Mouse (Mus musculus) spleen, adult 18-20 months (tissue): ENCODE measurements at regions not wholly inside any gene's neighbourhood (a gene's known extent, or its start where the extent isn't known, plus 50 kb on each side); places are given as distances from the start of the nearest gene placed in this dataset.
A peak's percentile ranks its signal among the peaks of the same experiment; 100 is the strongest.
"Not testable (repeated sequence)": the region's sequence is repeated elsewhere in the genome, so short reads cannot be mapped to it uniquely, and the experiment has no call there.

ENCODE experiments used
- DNase-seq, 2 experiments: peaks; one replicate each; pipeline ENCODE4 v3.0.0; 2022; ENCODE audit warnings: mixed read lengths in 2 of 2

DNA sequence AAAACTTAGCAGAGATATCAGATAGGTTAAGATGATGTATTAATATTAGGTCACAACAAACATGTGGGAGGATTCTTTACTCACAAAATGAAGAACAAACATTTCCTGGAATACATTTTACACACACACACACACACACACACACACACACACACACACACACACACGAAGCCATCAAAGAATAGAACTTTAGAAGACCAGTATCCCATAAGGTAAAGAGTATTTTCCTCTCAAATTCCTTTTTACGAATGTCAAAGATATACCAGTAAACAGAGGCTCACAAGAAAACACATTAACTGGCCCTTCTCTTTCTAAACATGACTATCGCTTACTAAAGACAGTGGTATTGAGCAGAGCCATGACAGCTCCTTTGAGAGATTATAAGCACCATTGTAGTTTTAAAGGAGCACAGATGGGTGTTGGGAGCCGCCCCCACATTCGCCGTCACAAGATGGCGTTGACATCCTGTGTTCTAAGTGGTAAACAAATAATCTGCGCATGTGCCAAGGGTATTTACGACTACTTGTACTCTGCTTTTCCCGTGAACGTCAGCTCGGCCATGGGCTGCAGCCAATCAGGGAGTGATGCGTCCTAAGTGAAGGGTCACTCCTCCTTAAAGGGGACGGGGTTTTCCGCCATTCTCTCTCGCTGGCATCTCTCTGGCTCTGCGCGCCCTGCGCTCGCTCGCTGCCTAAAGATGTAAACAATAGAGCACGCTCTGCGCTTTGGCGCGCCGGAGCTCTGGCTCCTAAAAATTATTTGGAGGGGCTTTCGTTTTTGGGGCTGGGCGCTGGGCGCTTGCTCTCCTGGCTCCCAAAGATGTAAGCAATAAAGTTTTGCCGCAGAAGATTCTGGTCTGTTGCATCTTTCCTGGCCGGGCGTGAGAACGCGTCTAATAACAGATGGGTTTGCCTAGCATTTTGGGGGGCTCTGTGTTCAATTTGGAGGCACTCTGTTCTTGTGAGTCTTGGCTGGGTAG lies 160.0 kb downstream of the Csl start:
- DNase-seq, result not testable (repeated sequence)

DNA sequence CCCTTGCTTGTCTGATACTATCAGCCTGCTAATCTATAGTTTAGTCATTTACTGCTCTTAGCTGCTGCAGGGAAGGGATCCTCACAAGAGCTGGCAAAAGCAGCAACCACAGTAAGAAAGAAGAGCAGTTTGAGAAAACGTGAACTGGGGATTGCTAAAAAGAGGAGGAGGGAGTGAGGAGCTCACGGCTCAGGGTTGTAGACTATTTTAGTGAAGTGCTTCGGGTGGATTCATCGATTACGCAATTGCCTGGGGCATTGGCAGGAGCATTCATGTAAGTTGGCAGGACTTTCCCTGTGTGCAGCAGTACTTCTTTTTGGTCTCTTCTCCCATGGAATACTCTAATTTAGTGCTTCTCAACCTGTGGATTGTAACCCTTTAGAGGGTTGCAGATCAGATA lies 157.1 kb downstream of the Csl start:
- no peak for DNase-seq

DNA sequence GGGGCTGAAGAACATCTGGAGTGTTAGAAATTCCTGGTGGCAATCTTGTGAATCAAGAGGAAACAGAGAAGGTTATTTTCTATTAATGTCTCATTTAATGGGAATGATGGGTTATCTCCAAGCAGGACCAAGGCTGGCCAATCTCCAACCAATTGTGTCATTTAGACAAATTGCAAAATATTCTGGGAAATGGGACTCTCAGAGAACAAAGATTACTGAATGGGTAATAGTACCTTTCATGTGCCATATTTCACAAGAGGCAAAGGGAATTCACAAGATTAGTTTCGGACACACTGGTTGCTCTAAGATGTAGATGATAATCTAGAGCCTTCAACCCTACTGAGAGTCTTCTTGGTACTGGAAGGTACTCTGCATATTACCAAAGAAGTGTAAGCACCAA lies 155.3 kb downstream of the Csl start:
- DNase-seq, result no peak

DNA sequence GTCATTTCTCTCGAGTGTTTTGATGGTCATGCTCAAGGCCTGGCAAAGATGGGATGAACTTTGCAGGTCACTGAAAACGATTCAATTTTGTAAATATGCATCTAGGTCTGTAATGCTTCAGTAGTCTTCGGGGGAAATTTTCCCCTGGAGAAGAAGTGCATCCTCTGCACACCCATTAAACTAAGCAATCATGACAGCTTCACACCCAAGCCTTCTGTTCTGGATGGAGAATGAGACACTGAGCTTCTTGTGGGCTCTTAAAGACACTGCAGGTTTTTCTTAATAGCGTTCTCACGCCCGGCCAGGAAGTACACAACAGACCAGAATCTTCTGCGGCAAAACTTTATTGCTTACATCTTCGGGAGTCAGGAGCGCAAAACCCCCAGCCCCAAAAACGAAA lies 151.0 kb downstream of the Csl start:
- no peak for DNase-seq

DNA sequence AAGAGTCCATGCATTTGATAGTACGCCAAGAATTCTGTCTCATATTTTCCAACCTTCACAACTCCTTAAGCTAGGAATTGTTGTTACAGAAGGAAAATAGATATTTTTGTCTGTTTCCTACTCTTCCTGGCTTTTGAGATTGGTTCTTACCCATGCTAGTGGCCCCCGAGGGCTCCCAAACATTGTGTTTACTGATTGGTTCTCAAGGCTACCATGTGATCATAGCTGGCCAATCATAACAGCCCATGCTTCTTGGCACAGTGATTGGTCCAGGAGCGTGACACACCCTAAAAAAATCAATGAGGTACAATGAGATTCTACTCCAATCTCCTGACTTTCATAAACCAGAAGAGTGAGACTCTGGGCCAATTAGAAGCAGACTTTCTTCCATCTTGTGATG lies 150.0 kb downstream of the Csl start:
- no peak for DNase-seq

DNA sequence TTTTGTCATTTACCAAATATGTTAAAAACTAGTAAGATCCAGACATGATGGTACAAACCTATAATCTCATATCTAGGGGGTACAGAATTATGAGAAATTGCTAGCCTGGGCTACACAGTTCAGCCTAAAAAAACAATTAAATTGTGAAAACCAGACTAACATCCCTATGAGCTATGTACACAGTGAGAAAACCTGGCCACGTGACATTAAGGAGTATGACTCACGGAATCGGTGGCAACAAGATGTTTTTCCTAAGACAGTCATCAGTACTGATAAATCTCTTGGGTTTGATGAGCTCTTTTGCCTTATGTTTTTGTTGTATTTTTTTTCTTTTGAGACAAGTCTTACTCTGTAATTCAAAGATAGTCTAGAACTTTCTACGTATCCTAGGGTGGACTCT lies 148.6 kb downstream of the Csl start:
- DNase-seq, result no peak

DNA sequence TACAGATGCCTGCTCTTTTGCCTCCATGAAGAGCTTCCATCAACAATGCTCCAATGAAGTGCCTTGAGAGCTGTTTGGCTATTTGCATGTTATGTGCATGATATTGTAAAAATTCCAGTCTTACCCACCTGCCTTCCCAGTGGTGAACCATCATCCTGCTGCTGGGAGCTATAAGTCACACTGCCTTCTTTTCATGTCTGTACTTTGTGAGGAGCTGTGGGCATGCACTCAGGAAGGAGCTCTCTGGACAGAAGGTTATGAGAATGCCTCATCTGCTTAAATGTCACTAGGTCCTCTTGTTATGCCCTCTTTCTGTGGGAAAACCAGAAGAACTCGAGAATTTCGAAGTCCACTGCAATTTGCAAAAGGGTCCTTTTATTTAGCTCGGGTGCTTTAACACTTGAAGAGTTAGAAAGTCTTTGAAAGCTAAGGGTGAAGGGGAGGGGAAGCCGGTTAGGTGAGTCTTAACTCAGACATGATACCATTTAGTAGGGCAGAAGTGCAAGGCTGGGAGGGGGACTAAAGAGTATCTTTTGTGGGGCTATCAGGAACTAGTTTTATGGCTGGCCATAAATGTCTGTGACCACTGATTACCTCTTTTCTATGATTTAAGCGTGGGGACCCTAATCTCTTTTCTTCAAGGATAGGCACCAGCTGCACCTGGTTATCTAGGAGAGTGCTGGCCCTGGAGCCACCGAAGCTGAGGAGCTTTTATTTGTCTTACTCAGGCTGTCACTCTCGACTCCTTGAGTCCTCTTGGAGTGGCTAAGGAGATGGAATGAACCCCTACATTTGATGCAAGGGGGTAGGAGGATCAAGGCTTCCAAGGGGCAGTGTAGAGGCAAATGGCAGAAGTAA lies 144.8 kb downstream of the Csl start:
- DNase-seq, result no peak

DNA sequence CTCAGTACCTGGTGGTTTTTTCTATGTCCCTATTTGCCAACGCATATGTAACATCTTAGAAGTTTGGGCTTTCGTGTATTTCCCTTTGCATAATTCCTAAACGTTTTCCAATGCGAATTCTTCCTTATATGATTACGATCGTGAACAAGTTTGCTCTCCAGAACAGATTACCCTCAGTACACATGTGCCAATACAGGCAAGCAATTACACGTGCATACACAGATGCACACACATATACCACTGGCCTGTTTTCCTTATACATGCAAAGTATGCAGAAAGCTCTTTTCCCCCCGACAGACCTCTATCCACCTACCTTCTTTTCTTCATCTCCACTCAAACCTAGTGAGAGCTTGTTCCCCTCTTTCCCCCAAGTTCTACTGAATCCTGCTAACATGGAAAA lies 144.1 kb downstream of the Csl start:
- no peak for DNase-seq

DNA sequence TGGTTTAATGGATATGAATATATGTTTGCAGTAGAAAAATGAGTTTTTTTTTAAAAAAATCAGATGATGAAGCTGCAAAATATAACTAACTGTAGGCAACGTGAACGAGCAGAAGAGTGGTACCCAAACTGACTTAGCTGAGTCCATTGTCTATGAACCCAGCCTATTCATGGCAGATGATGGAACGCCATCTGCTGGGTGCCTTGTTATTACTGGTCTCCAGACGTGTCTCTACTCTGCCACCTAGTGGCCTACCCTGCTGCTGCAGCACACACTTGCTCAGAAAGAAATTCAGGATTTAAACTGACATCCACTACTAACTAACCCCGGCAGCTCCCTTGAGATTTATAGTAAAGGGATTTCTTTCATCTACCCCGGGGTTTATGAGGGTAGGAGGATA lies 143.7 kb downstream of the Csl start:
- peak; percentile 49 to 82 for DNase-seq

DNA sequence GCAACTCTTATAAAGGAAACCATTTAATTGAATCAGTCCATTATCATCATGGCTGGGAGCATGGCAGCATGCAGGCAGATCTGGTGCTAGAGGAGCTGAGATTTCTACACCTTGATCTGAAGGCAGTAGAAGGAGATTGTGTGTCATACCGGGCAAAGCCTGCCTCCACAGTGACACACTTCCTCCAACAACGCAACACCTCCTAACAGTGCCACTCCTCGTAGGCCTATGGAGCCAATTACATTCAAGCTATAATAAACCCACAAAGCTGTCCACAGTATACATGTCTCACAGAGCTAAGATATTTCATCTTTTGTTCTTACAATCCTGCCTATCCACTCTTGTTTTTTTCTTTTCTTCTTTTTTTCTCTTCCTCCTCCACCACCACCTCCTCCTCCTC lies 141.8 kb downstream of the Csl start:
- no peak for DNase-seq

DNA sequence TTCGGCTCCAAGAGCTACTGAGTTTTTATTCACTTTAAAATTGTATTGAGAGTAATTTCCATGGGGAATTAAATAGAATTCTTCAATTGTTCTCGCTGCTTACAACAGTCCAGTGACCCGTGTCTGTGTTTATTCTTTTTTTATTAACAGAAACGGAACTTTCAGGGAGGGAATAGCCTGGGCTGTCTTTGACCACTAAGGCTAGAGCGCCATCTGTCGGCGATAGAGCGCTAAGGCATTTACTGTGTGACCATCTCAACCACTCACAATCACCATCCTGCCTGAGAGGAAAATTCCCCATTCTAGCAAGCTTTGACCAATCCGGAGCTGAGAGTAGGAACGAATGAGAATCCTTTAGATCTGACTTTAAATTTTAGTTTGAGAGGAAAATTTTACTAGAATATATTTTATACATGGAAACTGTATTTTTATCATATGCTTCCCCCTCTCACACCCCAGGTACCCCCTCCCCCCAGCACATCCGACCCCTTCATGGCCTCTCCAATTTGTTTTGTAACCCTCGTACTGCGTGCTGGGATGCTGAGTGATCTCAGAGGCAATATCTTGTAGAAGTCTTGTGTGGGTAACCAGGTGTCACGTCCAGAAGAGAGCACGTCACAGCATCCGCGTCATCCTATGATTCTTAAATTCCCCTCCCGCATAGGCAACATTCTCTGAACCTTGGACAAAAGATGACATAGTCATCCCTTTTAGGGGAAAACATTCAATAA lies 139.9 kb downstream of the Csl start:
- DNase-seq, result peak; percentile 33 to 68

DNA sequence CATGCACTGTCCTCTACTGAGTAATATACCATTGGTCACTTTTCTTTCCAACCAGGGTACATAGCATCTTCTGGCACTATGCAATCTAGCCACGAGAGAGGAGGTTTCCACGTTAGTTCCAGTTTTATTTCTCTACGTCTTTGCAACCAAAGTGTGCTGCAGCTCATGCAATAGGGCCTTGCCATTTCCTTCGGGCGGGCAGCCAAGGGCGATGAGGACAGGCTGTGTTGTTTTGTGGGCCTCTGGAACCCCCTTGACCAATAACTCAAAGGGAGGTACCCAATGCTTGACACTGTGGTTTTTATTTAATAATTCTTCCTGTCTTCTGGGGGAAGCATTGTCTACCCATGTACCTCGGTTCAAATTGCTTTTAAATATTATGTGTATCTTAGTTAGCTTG lies 139.0 kb downstream of the Csl start:
- DNase-seq, result no peak

DNA sequence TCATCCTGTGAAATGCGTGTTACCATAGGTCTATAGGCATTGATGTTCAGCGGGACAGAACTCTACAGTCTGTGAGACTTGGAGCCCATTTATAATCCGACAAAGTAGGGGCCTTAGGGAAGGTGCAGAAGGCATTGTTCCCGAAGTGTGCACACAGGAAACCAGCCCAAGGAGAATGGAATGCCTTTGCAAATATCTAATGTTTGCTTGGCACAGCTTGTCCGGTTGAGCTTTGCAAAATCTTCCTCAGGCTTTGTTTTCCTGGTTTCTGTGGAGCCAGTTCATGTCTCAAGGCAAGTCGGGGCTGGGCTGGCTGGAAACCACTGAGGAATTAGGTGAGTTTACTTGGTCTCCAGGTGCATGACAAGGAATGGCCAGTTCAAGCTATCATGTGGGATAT lies 132.1 kb downstream of the Csl start:
- no peak for DNase-seq

DNA sequence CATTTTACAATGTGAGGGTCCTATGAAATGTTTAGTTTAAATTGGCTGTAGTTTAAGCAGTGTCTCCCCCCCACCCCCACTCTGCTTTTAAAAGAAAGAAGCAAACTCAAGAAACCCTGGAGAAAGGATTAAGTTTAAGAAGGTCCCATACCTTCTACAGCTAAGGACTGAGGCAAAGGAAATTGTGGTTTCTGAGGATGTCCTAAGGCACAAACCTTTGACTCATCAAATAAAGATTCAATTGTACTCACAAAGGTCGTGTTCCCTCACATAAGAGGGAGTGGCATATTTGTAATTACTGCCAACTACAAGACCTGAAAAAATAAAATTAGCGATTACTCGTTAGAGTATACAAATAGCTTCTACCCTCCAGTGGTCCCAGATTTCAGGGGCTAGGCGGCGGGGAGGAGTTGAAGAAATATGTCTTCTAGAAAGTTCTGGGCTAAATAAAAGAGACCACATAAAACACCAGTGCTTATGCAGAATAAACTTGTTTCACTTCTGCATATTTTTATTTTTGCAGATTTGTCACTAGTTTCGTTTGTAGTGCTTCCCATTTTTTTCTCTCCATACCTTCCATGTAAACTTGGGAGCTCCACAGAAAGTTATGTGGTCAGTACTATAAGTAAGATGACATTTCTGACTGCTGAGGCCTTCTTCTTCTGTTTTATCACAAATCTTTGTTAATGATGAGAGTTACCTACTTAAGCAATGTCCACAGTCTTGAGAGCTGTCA lies 127.0 kb downstream of the Csl start:
- no peak for DNase-seq

DNA sequence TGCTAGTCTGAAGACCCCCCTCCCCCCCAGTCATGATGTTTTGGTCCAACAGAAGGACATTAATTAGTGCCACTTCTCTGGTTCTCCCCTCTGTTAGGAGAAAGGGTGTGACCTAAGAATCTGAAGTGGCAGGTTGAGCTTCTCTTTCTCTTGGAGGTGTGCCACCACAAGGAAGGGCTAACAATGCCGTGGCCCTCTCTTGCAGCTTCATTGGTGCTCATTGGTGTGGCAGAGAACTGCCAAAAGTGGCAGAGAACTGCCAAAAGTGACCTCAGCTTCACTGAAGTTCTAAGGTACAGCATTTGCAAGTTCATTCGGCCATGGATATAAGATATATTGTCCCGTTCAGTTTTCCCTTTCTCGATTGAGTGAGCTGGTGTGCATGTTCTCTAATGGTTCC lies 123.7 kb downstream of the Csl start:
- no peak for DNase-seq

DNA sequence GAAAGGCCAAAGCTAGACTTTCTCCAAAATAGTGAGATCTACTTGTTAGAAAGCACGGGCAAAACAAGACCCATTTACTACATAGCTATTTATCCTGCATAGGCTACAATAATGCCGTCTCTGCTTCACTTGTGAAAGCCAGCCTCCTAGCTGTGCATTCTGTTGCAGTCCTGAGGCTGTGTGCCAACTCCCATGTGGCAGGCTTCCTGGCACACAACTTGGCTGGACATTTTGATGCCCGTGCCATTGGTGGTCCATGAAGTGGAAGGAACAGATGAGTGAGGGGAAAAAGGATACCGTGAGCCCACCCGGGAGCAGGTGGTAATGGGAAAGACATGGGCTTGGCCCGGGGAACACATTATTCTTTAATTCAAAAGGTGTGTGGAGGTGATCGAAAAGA lies 120.4 kb downstream of the Csl start:
- DNase-seq, result no peak

DNA sequence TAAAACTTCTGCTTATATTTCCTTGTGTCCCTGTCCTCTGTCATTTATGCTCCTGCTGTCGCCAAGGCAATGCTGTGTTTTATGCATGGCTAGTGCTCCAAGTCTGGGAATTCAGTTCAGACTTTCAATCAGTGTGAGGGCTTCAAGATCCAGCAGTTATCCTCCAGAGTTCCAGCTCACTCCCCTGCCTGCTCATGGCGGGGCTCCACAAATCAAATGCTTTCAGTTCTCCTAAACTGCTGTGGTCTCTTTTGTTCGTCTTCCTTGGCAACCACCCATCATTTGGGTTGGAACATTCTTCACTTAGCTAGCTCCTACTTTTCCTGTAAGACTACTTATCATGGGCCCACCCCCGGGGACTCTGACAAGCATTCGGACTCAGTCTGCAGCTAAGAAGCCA lies 120.0 kb downstream of the Csl start:
- no peak for DNase-seq

DNA sequence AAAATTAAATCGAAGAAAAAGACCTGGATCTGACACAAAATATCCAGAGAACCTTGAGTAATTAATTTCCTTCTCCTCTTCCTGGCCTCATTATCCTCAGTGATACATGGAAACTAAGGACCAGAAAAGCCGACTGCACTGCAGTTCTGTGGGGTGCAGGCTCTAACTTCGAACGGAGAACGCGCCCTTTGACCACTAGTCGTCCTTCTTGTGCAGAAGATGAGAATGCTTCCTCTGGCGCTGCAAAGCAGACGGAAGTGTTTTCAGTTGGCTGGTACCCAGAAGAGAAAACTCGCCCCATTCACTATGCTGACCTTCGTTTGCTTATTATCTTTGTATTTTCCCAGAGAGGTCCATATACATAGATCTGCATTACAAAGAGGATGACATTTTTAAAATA lies 117.7 kb downstream of the Csl start:
- DNase-seq, result peak in 1 of 2 experiments; percentile 38

DNA sequence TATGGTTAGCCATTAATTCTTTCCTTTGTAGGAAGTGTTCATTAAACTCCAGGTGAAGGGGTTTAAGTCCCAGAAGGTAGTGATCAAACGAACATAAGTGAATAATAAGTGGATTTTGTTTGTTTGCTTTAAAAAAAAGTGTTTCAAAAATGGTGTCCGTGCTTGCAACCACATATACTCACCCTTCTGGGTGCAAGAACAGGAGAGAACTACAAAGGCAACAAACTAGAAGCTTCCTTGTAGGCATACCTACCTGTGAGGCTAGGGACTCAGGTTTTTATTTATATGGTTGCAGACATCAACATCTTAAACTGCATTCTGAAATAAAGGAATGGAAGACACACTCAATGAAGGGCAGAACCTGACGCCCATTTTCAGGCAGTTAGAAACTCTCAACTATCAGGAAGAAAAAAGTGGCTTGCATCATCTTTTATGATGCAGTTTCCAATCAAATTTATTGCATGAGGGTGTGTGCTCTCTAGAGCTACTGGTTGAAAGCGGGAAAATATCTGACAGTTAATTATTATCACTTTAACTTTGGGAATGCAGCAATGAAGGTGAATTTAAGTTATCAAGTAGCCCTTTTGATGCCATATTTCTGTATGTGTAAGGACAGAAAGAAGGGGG lies 117.1 kb downstream of the Csl start:
- no peak for DNase-seq

DNA sequence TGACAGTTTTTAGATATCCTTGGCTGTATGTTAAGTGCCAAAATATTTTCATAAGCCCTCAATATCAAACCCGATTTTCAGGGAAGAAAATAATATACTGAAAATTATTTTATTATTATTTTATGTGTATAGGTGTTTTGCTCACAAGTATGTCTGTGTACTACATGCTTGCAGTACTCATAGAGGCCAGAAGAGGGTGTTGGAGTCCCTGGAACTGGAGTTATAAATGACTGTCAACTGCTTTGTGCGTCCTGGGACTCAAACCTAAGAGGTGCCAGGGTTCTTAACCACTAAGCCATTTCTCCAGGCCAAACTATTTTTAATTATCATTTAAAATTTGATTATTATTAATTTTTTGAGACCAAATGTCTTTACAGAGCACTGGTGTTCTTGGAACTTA lies 114.5 kb downstream of the Csl start:
- DNase-seq, result no peak

DNA sequence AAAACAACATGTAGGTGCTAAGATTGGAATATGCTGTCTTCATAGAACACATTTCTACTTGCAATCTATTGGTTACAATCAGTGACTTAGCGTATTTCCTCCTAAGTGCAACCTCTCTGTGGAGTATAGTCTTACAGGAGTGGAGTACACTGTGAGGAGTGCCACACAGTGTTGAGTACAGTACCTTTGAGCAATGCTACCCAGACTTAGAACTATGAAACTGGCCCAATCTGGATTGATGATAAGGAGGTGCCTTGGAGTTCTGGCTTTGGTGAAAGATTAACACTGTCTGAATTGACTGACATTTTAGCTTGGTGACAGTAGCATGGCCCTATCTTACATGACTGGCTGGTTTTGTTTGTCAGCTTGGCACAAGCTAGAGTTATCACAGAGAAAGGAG lies 107.4 kb downstream of the Csl start:
- no peak for DNase-seq

DNA sequence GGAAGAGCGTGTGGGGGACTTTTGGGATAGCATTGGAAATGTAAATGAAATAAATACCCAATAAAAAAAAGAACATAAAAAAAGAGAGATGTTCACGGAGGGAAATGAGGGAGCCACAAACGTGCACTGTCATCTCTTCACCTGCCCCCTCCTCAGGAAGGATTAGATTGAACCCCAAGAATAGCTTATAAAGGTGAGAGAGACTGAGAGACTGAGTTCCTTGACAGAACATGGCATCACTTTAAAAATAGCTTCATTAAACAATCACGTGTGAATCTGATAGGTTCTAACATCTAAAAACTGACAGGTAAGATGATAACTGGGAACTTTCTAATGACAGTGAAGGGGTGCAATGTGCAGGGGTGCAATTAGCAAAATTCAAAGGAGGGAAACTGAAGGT lies 105.2 kb downstream of the Csl start:
- DNase-seq, result no peak
